Mouse (Mus musculus) adrenal gland, postnatal 36 days (tissue): ENCODE results near the gene Sfxn1. TPM values are rescaled to one million over a fixed set of nuclear protein-coding genes. Genes with fewer than 3 reads are reported as not detected.

Experiments used
- DNase-seq, 2 experiments: peaks; one replicate each; pipeline ENCODE4 v3.0.0; 2021; ENCODE audit warnings: mixed read lengths in 1 of 2
- total RNA-seq, 2 experiments: library from RNA; stranded (reverse); gene quantifications; 2 replicates each; pipeline ENCODE4 v1.2.3; 2021

Sfxn1 gene
- total RNA-seq, 2 experiments from 2014 or later, result 58.4 to 71.8 TPM

- no peak for DNase-seq
Measured at GRCm38 (mm10) chr13:54076762-54077460, 5.2 kb downstream of the Sfxn1 start.

GRCm38 (mm10) chr13:54077470-54078174 is 6.0 kb downstream of the Sfxn1 start:
- no peak for DNase-seq

- no peak for DNase-seq
Measured at GRCm38 (mm10) chr13:54079782-54080759, 8.4 kb downstream of the Sfxn1 start.

GRCm38 (mm10) chr13:54080785-54081184 is 9.1 kb downstream of the Sfxn1 start:
- DNase-seq, result no peak

DNA sequence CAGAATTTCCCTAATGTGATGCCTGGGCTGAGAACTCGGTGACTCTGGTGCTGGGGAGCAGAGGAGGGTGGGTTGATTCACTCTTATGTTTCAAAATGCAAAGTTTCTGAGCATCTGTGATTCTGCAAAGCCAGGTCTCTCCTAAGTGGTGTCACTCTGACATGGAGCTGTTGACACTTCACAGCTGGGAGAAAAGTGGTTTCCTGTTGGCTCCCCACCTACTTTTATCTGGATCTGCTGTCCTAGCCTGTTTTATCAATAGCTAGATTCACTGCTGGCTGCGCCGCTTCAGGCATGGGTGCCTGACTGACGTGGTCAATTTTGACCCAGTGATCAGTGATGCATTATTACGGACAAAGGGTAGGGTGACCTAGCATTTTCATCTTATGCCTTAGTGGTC is 11.3 kb downstream of the Sfxn1 start:
- no peak for DNase-seq

- DNase-seq, result no peak
Measured at GRCm38 (mm10) chr13:54084178-54084577, 12.5 kb downstream of the Sfxn1 start.

GRCm38 (mm10) chr13:54084826-54085225 is 13.2 kb downstream of the Sfxn1 start:
- no peak for DNase-seq

DNA sequence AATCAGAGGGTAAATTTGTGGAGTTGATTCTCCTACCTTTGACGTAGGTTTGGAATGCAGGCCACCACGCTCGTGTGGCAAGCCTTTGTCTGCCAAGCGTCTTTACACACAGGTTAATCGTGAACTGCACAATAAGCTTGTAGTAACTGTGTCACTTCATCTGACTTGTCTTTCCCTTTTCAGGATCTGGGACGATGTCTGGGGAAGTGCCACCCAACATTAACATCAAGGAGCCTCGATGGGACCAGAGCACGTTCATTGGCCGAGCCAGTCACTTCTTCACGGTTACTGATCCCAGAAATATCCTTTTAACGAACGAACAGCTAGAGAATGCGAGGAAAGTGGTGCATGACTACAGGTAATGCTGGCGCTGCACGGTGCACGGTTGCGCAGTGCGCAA is 13.6 kb downstream of the Sfxn1 start:
- no peak for DNase-seq

DNA sequence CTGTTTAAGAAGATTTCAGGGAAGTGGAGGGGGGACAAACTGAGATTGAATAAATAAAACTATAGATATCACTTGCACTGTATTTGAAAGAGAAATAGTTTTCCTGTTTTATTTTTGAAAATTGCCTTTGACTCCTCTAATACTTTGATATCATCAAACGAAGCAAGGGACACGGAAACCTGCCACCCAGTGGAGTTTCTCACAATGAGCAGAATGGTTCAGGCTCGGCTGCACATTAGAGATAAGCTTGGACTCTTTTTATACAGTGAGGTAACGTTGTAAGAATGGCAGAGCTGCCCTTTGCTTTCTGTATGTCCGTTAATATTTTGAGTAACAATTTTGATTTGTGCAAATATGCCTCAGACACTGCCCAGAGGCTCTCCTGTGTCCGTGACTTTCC is 20.1 kb downstream of the Sfxn1 start:
- DNase-seq, result no peak

GRCm38 (mm10) chr13:54094349-54094748 is 22.7 kb downstream of the Sfxn1 start:
- DNase-seq, result no peak

DNA sequence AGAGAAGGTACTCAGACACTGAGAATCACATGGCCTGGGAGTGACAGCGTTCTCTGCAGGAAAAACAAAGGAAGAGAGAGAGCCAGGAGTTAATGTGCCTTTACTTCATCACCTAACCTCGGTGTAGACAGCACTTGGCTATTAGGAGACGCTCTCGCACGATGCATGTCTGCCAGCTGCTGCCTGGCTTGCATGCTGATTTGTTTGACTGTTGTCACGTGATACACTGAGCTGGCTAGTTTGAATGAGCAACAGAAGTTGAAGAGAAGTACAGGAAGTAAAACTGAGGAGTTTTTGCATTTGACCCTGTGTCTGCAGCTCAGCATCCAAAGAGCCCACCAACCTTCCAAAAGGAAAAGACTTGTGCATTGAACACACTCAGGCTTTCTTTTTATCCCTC is 23.3 kb downstream of the Sfxn1 start:
- no peak for DNase-seq

DNA sequence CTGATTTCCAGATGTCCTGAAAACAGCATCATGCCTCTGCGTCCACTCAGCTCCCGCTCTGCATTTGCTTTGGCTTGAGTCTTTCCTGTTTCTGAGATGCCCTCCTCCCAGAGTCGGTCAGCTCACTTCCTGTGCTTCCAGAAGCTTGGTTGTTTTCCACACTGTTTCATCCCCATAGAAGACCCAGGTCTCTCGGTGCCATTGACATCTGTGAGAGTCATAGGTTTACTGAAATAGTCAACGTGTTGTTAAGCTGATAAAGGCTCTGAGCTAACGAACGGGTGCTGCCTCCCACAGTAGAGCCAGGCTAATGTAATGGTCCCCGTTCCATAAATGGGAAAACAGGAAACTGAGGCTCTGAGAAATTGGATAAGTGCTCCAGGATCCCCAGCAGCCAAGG is 24.1 kb downstream of the Sfxn1 start:
- no peak for DNase-seq

DNA sequence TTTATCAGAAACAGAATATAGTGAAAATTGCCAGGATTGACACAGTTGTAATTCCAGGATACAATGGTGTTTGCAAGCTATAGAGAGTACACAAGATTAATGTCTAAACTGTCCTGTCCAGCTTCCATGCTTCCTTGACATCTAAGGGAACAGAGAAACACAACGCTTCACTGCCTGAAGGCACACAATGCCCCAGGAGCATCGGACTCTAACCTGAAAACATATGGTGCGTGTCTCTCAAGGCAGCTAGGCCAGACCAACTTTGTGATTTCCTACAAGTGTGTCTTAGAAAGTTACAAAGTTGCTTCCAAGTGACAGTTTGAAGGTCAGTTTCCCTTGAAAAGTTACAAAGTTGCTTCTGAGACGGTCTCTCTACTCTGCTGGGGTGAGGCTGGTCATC is 25.6 kb downstream of the Sfxn1 start:
- no peak for DNase-seq

GRCm38 (mm10) chr13:54097797-54098196 is 26.1 kb downstream of the Sfxn1 start:
- no peak for DNase-seq

DNA sequence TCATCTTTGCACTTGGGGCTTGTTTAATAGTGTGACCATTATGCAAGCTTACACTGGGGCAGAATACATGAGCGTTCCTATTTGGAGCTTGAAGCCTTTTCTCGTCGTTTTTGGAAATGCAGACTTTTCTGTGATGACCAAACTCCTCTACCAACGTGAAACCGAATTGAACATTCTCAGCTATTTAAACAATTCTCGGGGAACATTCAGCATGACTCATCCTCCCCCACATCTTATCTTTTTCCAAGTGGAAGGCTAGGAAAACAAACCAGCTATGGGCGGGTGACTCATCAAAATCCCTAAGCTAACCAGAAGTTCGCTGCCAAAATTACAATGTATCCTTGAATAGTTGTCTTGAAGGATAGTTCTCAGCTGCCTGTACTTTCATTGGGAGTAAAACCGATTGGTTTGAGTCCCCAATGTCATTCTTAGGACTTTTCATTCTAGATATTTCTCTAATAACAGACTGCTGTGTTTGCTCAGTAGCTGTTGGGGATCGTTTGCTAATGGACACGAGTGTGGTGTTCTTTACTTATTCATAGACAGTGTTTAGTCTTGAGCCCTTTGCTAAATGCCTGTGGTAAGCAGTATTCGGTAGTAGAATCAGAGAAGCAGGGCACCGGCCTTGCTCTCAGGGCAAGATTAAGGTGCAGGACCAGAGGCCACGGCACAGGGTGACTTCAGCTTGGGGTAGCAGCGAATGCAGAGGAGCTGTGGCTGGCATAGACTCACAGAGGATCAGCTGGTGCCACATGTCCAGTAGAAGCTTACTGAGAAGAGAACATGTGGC is 29.6 kb downstream of the Sfxn1 start:
- DNase-seq, result peak; percentile 43 to 52

DNA sequence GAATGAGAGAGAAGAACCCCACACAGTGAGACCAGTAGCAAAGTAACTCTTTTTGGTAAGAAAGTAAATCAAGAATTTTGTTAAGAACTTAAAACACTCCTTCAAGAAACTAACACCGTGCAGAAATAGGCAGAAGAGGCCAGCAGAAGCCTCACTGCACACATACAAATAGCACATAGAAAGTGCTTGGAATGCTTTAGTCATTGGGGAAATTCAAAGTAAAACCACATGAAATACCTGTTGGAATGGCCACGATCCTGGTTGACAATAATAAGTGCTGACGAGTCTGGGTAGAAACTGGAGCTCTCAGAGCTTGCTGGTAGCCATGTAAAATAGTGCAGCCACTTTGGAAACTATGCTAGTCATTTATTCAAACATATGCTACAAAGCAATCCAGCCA is 30.4 kb downstream of the Sfxn1 start:
- no peak for DNase-seq

DNA sequence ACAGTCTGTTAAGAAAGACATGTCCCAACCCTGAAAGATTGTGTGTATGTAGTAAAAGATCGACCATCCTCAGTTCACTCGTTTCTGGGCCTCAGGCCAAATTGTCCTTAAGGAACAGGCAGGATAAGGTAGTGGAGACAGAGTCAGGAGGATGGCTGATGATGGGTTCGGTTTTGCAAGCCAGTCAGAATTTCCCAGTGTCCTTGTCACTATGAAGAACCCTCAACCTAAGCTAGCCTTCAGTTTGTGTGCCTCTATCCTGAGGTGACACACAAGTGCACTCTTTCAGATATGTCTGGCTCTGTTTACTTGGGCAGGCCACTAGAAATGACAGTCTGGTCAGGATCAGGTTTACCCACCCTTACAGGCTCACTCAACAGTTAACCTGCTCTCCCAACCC is 31.6 kb downstream of the Sfxn1 start:
- no peak for DNase-seq

- peak in 1 of 2 experiments; percentile 50 for DNase-seq
Measured at GRCm38 (mm10) chr13:54103866-54104265, 32.2 kb downstream of the Sfxn1 start.

DNA sequence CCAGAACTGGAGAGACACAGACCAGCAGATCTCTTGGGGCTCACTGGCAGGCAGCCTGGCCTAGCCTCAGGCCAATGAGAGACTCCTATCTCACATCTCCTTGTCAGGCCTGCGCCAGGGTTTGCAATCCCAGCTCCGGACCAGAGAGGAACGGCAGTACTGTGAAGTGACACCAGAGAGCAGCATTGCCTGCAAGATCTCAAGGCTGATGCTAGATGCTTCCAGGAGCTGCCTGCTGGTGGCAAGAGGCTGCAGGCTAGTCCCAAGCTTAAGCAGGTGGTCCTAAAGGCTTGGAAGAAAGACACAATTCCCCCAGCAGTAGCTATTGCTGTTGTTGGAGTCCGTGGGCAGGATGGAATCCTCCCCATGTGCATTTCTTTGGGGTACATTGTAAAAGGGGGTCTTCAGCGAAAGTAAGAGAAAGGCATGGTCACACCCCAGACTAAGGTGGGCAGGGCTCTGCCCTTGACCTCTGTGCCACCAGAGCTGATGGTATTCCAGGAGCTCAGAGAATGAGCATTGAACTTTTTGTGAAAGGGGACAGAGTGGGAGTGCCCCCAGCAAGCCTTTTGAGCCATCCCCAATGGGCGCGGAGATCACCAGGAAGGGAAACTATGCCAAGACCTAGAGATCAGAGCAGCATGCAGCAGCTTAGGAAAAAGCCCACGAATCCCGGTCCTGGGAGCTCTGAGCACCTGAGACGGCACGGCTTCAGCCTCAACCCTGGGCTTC is 42.3 kb downstream of the Sfxn1 start:
- peak; percentile 67 to 73 for DNase-seq

- no peak for DNase-seq
Measured at GRCm38 (mm10) chr13:54114931-54115330, 43.3 kb downstream of the Sfxn1 start.

DNA sequence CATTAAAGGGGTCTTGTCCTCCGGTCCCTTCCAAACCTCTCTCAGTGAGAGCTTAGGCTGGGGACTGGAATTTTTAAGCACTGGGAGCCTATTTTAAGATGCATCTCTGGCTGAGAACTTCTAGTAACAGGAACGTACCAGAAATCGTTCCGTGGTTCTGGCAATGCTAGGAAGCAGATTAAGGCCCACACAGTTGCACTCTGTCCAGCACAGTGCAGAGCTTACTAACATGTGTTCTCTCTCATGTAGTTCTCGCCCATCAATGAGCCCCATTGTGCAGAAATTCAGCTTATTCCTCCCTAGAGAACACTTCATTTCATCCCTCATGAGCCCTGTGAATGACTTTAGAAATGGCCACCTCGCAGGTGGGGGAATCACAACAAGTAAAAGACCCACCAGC is 44.1 kb downstream of the Sfxn1 start:
- DNase-seq, result no peak
